Comparison of ENCODE assay signal across 20 mouse cellular contexts in the genomic region with DNA sequence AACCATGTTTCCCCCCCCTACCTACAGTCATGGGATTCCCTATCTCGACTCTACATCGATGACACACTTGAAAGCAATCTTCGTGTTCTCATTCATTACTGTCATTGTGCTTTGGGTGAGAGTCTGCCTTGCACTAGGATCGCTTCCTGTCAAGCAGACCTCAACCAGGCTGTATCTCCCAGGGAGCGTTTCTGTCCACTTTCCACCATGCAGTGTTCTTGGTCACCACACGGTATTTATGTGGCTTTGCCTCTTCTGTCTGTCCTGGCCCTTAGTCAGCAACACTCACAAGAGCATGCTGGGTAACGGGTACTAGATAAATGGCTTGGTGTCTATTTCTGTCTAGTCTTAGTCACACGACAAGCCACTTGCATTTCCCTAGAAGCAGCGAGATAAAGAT. TPM values are rescaled to one million over a fixed set of nuclear protein-coding genes. Genes with fewer than 3 reads are reported as not detected.
DNase-seq lines count a peak whose midpoint lies in the region; ATAC-seq lines count a peak whose summit lies in the region.
"Had no signal": no experiment of that assay in that cellular context is flagged by ENCODE, and none has a peak within 500 bp of the region (broad histone marks: within the 10 kb centered on the region; RNA-seq: fewer than 3 reads in every experiment).

No protein-coding gene starts in this region.

- peak; percentile 72 for ATAC-seq in CD4-positive, CD25-positive, alpha-beta regulatory T cell, adult 4 months
- ATAC-seq in common myeloid progenitor, adult 5-6 weeks (replicated peaks; ENCODE audit: low read depth, poor library complexity, severe bottlenecking) = peak; percentile 9; the same call in 1 of the 2 replicates
- ATAC-seq in monocyte, adult 5-6 weeks (replicated peaks; ENCODE audit: insufficient number of reproducible peaks, low FRiP score, low TSS enrichment, poor library complexity, severe bottlenecking) = 0 out of 2 replicates have a peak, but pooled peaks have one; percentile 3
- no peak for ATAC-seq in granulocyte monocyte progenitor cell, adult 5-6 weeks (replicated peaks; ENCODE audit: poor library complexity, severe bottlenecking)
- ATAC-seq: forebrain, embryonic 13.5 days had no signal

- DNase-seq in thymus, postnatal 0 days (ENCODE audit: low spot score) = peak; percentile 77
- no peak for DNase-seq in thymus, adult 18-20 months
- DNase-seq in gastrocnemius, postnatal 25 days = no peak
- DNase-seq in right cerebral cortex, adult 18-20 months = no peak
- DNase-seq: cerebellum, adult 2 months; cerebellum, postnatal 25 days; embryo, embryonic 11 days; heart, adult 18-20 months; heart, postnatal 36 days; kidney, adult 8-10 months; kidney, postnatal 14 days; layer of hippocampus, postnatal 36 days; lung, embryonic 14.5 days; right cerebral cortex, postnatal 25 days had no signal

RNA-seq across cellular contexts. Expression of gene Myom1, which starts 29.0 kb away (rescaled TPM):
- polyA plus RNA-seq in thymus, postnatal 0 days (2015; fragmentation: Nextera tagmentation; extraction: Ambion mirVana) = 1.2 and 1.4 TPM in 2 replicates
- polyA plus RNA-seq in CD4-positive, CD25-positive, alpha-beta regulatory T cell, adult 4 months (2017; shearing (Covaris generic)) = 1 to 10 TPM in 1 of 2 experiments, under 1 TPM in 1; 0.28 to 1.6 TPM
- total RNA-seq in common myeloid progenitor, adult 5-6 weeks (2017) = 6.3 and 14.1 TPM in 2 replicates
- 3.4 to 10.7 TPM (median 5.0 TPM) in 3 replicates for total RNA-seq in monocyte, adult 5-6 weeks (2017)
- 1,000 to 10,000 TPM; 1,018 to 1,234 TPM for total RNA-seq in gastrocnemius, postnatal 25 days (2021)
- 1.2 TPM in 1 of 2 replicates, not detected in the other for total RNA-seq in granulocyte monocyte progenitor cell, adult 5-6 weeks (2014; fragmentation: Nextera tagmentation)
- 0.05 and 1.2 TPM in 2 replicates for total RNA-seq in granulocyte monocyte progenitor cell, adult 5-6 weeks (2017)
- polyA plus RNA-seq: erythroblast, embryonic 14.5 days had no signal

RNA-seq across cellular contexts. Expression of gene Myl12a, which starts 29.3 kb away (rescaled TPM):
- 587 and 594 TPM in 2 replicates for polyA plus RNA-seq in thymus, postnatal 0 days (2015; fragmentation: Nextera tagmentation; extraction: Ambion mirVana)
- polyA plus RNA-seq in CD4-positive, CD25-positive, alpha-beta regulatory T cell, adult 4 months (2017; shearing (Covaris generic)) = 100 to 1,000 TPM; 601 to 659 TPM
- total RNA-seq in common myeloid progenitor, adult 5-6 weeks (2017) = 111 and 131 TPM in 2 replicates
- 295 to 317 TPM (median 304 TPM) in 3 replicates for total RNA-seq in monocyte, adult 5-6 weeks (2017)
- 100 to 1,000 TPM; 404 to 431 TPM for total RNA-seq in gastrocnemius, postnatal 25 days (2021)
- total RNA-seq in granulocyte monocyte progenitor cell, adult 5-6 weeks (2014; fragmentation: Nextera tagmentation) = 226 and 321 TPM in 2 replicates
- 159 and 194 TPM in 2 replicates for total RNA-seq in granulocyte monocyte progenitor cell, adult 5-6 weeks (2017)

Comparison
In these comparisons a context has a peak if more than half of its experiments do, and no peak if none do; other contexts are left out.
1. RNA of gene Myom1, which starts 29.0 kb away (total RNA-seq): 1,018 to 1,234 TPM in gastrocnemius, postnatal 25 days; 3.4 to 10.7 TPM in monocyte, adult 5-6 weeks, 6.3 to 14.1 TPM in common myeloid progenitor, adult 5-6 weeks and 0.05 to 1.2 TPM in granulocyte monocyte progenitor cell, adult 5-6 weeks; every median in the first group is over 10 times any median in the second.